Mouse (Mus musculus) 3T3-L1 (cell line): ENCODE data around the gene Abcc9.

Source experiments
- DNase-seq: peaks from one replicate; pipeline ENCODE4 v3.0.0-alpha.2; 2015; ENCODE audit warnings: low read depth, low spot score

The Abcc9 gene

GRCm38 (mm10) chr6:142550871-142551270 is 151.2 kb downstream of the Abcc9 start:
- DNase-seq = no peak

GRCm38 (mm10) chr6:142548377-142548776 is 153.7 kb downstream of the Abcc9 start:
- peak; percentile 88 for DNase-seq

GRCm38 (mm10) chr6:142545132-142545531 is 157.0 kb downstream of the Abcc9 start:
- DNase-seq = peak; percentile 32

GRCm38 (mm10) chr6:142543648-142544047 is 158.5 kb downstream of the Abcc9 start:
- peak; percentile 72 for DNase-seq

GRCm38 (mm10) chr6:142542800-142543175 is 159.3 kb downstream of the Abcc9 start:
- DNase-seq = no peak

- no peak for DNase-seq
Measured at GRCm38 (mm10) chr6:142542082-142542799, 159.9 kb downstream of the Abcc9 start.

- DNase-seq = no peak
Measured at GRCm38 (mm10) chr6:142540561-142541160, 161.5 kb downstream of the Abcc9 start.

- no peak for DNase-seq
Measured at GRCm38 (mm10) chr6:142540131-142540530, 162.0 kb downstream of the Abcc9 start.

GRCm38 (mm10) chr6:142538503-142538902 is 163.6 kb downstream of the Abcc9 start:
- no peak for DNase-seq
